Mouse (Mus musculus): ENCODE results near the gene Ovol2. TPM values are rescaled to one million over a fixed set of nuclear protein-coding genes. Genes with fewer than 3 reads are reported as not detected.

Ovol2 gene
- not detected for polyA plus RNA-seq (2014; fragmentation: Illumina TruSeq; extraction: RNeasy Lipid Tissue Mini Kit (QIAGEN cat#74804))

GRCm38 (mm10) chr2:144331401-144332302 is at the start of gene Ovol2:
TSS of gene Ovol2 (minus strand) at chr2:144332146.

DNA sequence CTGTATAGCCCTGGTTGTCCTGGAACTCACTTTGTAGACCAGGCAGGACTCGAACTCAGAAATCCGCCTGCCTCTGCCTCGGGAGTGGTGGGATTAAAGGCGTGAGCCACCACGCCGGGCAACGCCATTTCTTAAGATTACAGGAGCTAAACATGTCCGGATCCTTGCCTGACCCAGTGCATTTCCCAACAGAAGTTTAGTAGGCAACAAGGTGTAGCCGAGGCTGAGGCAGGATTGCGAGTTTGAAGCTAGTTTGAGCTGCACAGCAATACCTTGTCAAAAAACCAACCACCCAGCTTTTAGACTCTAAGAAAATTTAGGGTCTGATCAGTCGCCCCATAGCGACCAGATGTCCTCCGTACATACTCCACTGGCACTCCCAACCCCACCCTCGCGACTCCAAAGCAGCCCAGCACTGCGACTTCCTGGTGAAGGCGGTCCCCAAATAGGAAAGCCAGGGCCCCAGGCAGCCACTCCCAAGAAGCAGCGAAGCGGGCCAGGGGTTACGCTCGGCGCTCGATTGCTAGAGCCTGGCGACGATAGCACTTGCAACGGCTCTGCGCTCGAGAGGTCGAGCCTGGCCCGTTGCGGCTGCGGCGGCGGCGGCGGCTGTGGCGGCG is 36.6 kb upstream of the Ovol2 start, which contains the start of the genes Kat14 and Pet117:
Gene Kat14 (plus strand): TSS at position 584 of the 620 bp plus-strand sequence.
Gene Pet117 (plus strand): TSS at position 597 of the 620 bp plus-strand sequence.

DNA sequence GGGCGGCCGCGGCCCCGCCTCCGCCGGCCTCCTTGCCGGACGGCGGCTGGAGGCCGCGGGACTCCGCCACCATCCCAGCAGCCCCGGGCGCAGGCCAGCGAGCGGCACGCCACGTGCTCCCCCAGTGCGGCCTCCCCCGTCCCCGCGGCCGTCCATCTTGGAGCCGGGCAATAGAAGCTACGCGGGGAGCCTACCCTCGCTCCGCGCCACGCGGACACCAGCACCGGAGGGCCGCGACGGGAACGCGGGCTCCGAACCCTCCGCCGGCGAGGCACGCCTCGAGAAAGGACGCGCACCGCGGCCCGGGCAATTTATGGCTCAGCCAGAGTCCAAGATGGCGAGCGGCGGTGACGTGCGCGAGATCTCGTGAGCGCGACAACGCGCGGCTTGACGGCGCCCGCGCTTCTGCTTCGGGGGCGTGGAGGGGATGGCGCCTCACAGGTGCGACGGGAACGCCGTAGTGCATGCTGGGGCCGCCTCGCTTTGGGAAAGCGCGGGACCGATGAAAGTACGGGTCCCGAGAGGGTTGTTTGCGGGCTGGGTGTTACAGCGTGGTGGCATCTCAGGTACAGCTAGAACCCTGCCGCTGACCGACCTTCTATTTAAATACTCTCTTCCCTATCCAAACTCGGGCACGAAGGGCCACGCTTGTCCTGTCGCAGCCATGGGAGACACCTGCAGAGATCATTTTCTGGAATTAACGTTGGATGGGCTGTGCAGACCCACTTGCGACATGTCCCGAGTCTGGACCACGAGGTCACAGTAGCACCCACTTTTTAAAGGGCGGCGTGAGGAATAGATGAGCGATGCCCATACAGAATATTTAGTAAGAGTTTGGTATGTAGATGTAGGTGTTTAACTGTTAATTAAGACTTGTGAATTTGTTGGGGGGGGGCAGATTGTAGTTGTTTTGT is 61.2 kb downstream of the Ovol2 start, which contains the start of the genes Mgme1 and Snx5:
Gene Mgme1 (plus strand): TSS at position 157 of the 914 bp plus-strand sequence.
Gene Snx5 (minus strand): TSS at position 400 of the 914 bp plus-strand sequence.

Other genes with a start within 250 kb of the Ovol2 start
- 8.5 TPM for gene Mgme1, start 61.5 kb downstream of the Ovol2 start, polyA plus RNA-seq (2014; fragmentation: Illumina TruSeq; extraction: RNeasy Lipid Tissue Mini Kit (QIAGEN cat#74804))
- gene Snx5, start 61.2 kb downstream of the Ovol2 start, polyA plus RNA-seq (2014; fragmentation: Illumina TruSeq; extraction: RNeasy Lipid Tissue Mini Kit (QIAGEN cat#74804)) = 323 TPM
- gene Kat14, start 36.8 kb upstream of the Ovol2 start, polyA plus RNA-seq (2014; fragmentation: Illumina TruSeq; extraction: RNeasy Lipid Tissue Mini Kit (QIAGEN cat#74804)) = 10.7 TPM
- 4.3 TPM for gene Pet117, start 36.9 kb upstream of the Ovol2 start, polyA plus RNA-seq (2014; fragmentation: Illumina TruSeq; extraction: RNeasy Lipid Tissue Mini Kit (QIAGEN cat#74804))
- 4.5 TPM for gene Dzank1, start 195.3 kb upstream of the Ovol2 start, polyA plus RNA-seq (2014; fragmentation: Illumina TruSeq; extraction: RNeasy Lipid Tissue Mini Kit (QIAGEN cat#74804))
- 58.4 TPM for gene Polr3f, start 195.6 kb upstream of the Ovol2 start, polyA plus RNA-seq (2014; fragmentation: Illumina TruSeq; extraction: RNeasy Lipid Tissue Mini Kit (QIAGEN cat#74804))
- 148 TPM for gene Rbbp9, start 218.7 kb upstream of the Ovol2 start, polyA plus RNA-seq (2014; fragmentation: Illumina TruSeq; extraction: RNeasy Lipid Tissue Mini Kit (QIAGEN cat#74804))
- gene Sec23b, start 224.1 kb upstream of the Ovol2 start, polyA plus RNA-seq (2014; fragmentation: Illumina TruSeq; extraction: RNeasy Lipid Tissue Mini Kit (QIAGEN cat#74804)) = 114 TPM